Mouse (Mus musculus): ENCODE data around the gene Slit3. TPM values are rescaled to one million over a fixed set of nuclear protein-coding genes. Genes with fewer than 3 reads are reported as not detected.

Gene Slit3
- polyA plus RNA-seq, 1 experiment from 2014 or later: 15.0 TPM

- Histone ChIP-seq H3K27me3 (ENCODE audit: low read depth, poor library complexity, severe bottlenecking) (peaks cover 100% of the 10 kb centered on the region), H3K27ac (replicated peaks) (no peak overlapping the region)
- WGBS: 58% methylated on average over 10 of the region's 10 CpGs
These were observed 375.9 kb downstream of the Slit3 start for GRCm38 (mm10) chr11:35496874-35497273.

GRCm38 (mm10) chr11:35497961-35498360 lies 376.9 kb downstream of the Slit3 start:
- Histone ChIP-seq H3K27me3 (ENCODE audit: low read depth, poor library complexity, severe bottlenecking) (peaks cover 96% of the 10 kb centered on the region), H3K27ac (replicated peaks) (no peak overlapping the region)
- 28% methylated on average over 8 of the region's 8 CpGs for WGBS

More at GRCm38 (mm10) chr11:35496874-35497273, 375.9 kb downstream of the Slit3 start:
- no peaks in the 10 kb centered on the region for H3K36me3 ChIP-seq
- peaks cover 61% of the 10 kb centered on the region for H3K4me1 ChIP-seq
- H3K9me3 ChIP-seq (replicated peaks): no peaks in the 10 kb centered on the region
- no peak for DNase-seq (ENCODE audit: low spot score)
- H3K4me3 ChIP-seq: no peak overlapping the region

GRCm38 (mm10) chr11:35502128-35502527 lies 381.1 kb downstream of the Slit3 start:
- Histone ChIP-seq H3K9me3 (replicated peaks) (no peaks in the 10 kb centered on the region), H3K27ac (replicated peaks) (peak overlapping the region; percentile 90), H3K36me3 (no peaks in the 10 kb centered on the region), H3K27me3 (ENCODE audit: low read depth, poor library complexity, severe bottlenecking) (peaks cover 69% of the 10 kb centered on the region), H3K4me3 (no peak overlapping the region), H3K4me1 (peaks cover 92% of the 10 kb centered on the region)
- peak; percentile 54 for DNase-seq (ENCODE audit: low spot score)
- 2% methylated on average over 3 of the region's 3 CpGs for WGBS

More at GRCm38 (mm10) chr11:35497961-35498360, 376.9 kb downstream of the Slit3 start:
- no peak for DNase-seq (ENCODE audit: low spot score)
- no peak overlapping the region for H3K4me3 ChIP-seq
- no peaks in the 10 kb centered on the region for H3K36me3 ChIP-seq
- H3K9me3 ChIP-seq (replicated peaks): no peaks in the 10 kb centered on the region
- peaks cover 66% of the 10 kb centered on the region for H3K4me1 ChIP-seq

GRCm38 (mm10) chr11:35504051-35504450 lies 383.0 kb downstream of the Slit3 start:
- peak; percentile 53 for DNase-seq (ENCODE audit: low spot score)
- Histone ChIP-seq H3K4me1 (peaks cover 96% of the 10 kb centered on the region), H3K27ac (replicated peaks) (peak overlapping the region; percentile 90), H3K9me3 (replicated peaks) (no peaks in the 10 kb centered on the region), H3K27me3 (ENCODE audit: low read depth, poor library complexity, severe bottlenecking) (peaks cover 62% of the 10 kb centered on the region), H3K36me3 (no peaks in the 10 kb centered on the region), H3K4me3 (no peak overlapping the region)
- WGBS: 31% methylated on average over 5 of the region's 5 CpGs

GRCm38 (mm10) chr11:35504916-35505315 lies 383.9 kb downstream of the Slit3 start:
- Histone ChIP-seq H3K36me3 (no peaks in the 10 kb centered on the region), H3K9me3 (replicated peaks) (no peaks in the 10 kb centered on the region), H3K27me3 (ENCODE audit: low read depth, poor library complexity, severe bottlenecking) (peaks cover 54% of the 10 kb centered on the region), H3K27ac (replicated peaks) (peak overlapping the region; percentile 90), H3K4me3 (no peak overlapping the region), H3K4me1 (peaks cover 97% of the 10 kb centered on the region)
- DNase-seq (ENCODE audit: low spot score): no peak
- 32% methylated on average over 8 of the region's 8 CpGs for WGBS

- peaks cover 50% of the 10 kb centered on the region for H3K27me3 ChIP-seq (ENCODE audit: low read depth, poor library complexity, severe bottlenecking)
- H3K4me1 ChIP-seq: peaks cover 100% of the 10 kb centered on the region
- peak overlapping the region; percentile 90 for H3K27ac ChIP-seq (replicated peaks)
- 47% methylated on average over 4 of the region's 4 CpGs for WGBS
- no peak for DNase-seq (ENCODE audit: low spot score)
- H3K36me3 ChIP-seq: no peaks in the 10 kb centered on the region
- no peak overlapping the region for H3K4me3 ChIP-seq
- H3K9me3 ChIP-seq (replicated peaks): no peaks in the 10 kb centered on the region
These were observed 384.3 kb downstream of the Slit3 start for GRCm38 (mm10) chr11:35505316-35505715.

GRCm38 (mm10) chr11:35505817-35506216 lies 384.8 kb downstream of the Slit3 start:
- no peaks in the 10 kb centered on the region for H3K36me3 ChIP-seq
- DNase-seq (ENCODE audit: low spot score): peak; percentile 87
- no peak overlapping the region for H3K4me3 ChIP-seq
- WGBS: 9% methylated on average over 9 of the region's 9 CpGs
- H3K4me1 ChIP-seq: peaks cover 100% of the 10 kb centered on the region
- peaks cover 45% of the 10 kb centered on the region for H3K27me3 ChIP-seq (ENCODE audit: low read depth, poor library complexity, severe bottlenecking)
- H3K9me3 ChIP-seq (replicated peaks): no peaks in the 10 kb centered on the region
- H3K27ac ChIP-seq (replicated peaks): peak overlapping the region; percentile 90

GRCm38 (mm10) chr11:35507781-35508390 lies 386.9 kb downstream of the Slit3 start:
- H3K27ac ChIP-seq (replicated peaks): peak overlapping the region; percentile 90
- no peaks in the 10 kb centered on the region for H3K9me3 ChIP-seq (replicated peaks)
- H3K27me3 ChIP-seq (ENCODE audit: low read depth, poor library complexity, severe bottlenecking): peaks cover 35% of the 10 kb centered on the region; the same call in 1 of the 2 replicates
- H3K36me3 ChIP-seq: no peaks in the 10 kb centered on the region
- peak overlapping the region; percentile 44 for H3K4me3 ChIP-seq
- H3K4me1 ChIP-seq: peaks cover 100% of the 10 kb centered on the region
- DNase-seq (ENCODE audit: low spot score): peak; percentile 48
- WGBS: 15% methylated on average over 9 of the region's 9 CpGs

- peaks cover 36% of the 10 kb centered on the region for H3K27me3 ChIP-seq (ENCODE audit: low read depth, poor library complexity, severe bottlenecking)
- no peaks in the 10 kb centered on the region for H3K9me3 ChIP-seq (replicated peaks)
- H3K4me3 ChIP-seq: no peak overlapping the region
- peaks cover 4% of the 10 kb centered on the region for H3K36me3 ChIP-seq
- peaks cover 71% of the 10 kb centered on the region for H3K4me1 ChIP-seq
- no peak for DNase-seq (ENCODE audit: low spot score)
- H3K27ac ChIP-seq (replicated peaks): peak overlapping the region; percentile 81
- WGBS: 17% methylated on average over 4 of the region's 4 CpGs
These were observed 391.7 kb downstream of the Slit3 start for GRCm38 (mm10) chr11:35512686-35513085.

GRCm38 (mm10) chr11:35513343-35513742 lies 392.3 kb downstream of the Slit3 start:
- no peak for DNase-seq (ENCODE audit: low spot score)
- 6% methylated on average over 6 of the region's 6 CpGs for WGBS
- Histone ChIP-seq H3K4me1 (peaks cover 64% of the 10 kb centered on the region), H3K36me3 (peaks cover 4% of the 10 kb centered on the region), H3K4me3 (no peak overlapping the region), H3K27me3 (ENCODE audit: low read depth, poor library complexity, severe bottlenecking) (peaks cover 29% of the 10 kb centered on the region), H3K9me3 (replicated peaks) (no peaks in the 10 kb centered on the region), H3K27ac (replicated peaks) (peak overlapping the region; percentile 81)

- DNase-seq (ENCODE audit: low spot score): no peak
- 35% methylated on average over 10 of the region's 10 CpGs for WGBS
- peaks cover 22% of the 10 kb centered on the region for H3K27me3 ChIP-seq (ENCODE audit: low read depth, poor library complexity, severe bottlenecking)
- H3K4me3 ChIP-seq: no peak overlapping the region
- H3K4me1 ChIP-seq: peaks cover 65% of the 10 kb centered on the region
- H3K27ac ChIP-seq (replicated peaks): peak overlapping the region; percentile 80
- peaks cover 5% of the 10 kb centered on the region for H3K36me3 ChIP-seq
- no peaks in the 10 kb centered on the region for H3K9me3 ChIP-seq (replicated peaks)
These were observed 401.9 kb downstream of the Slit3 start for GRCm38 (mm10) chr11:35522802-35523452.

- Histone ChIP-seq H3K9me3 (replicated peaks) (no peaks in the 10 kb centered on the region), H3K4me1 (peaks cover 73% of the 10 kb centered on the region), H3K27ac (replicated peaks) (peak overlapping the region; percentile 80), H3K4me3 (0 out of 2 replicates have a peak overlapping the region, but pooled peaks have one; percentile 1), H3K27me3 (ENCODE audit: low read depth, poor library complexity, severe bottlenecking) (peaks cover 26% of the 10 kb centered on the region), H3K36me3 (peaks cover 5% of the 10 kb centered on the region)
- 28% methylated on average over 4 of the region's 4 CpGs for WGBS
- peak; percentile 53 for DNase-seq (ENCODE audit: low spot score)
These were observed 402.7 kb downstream of the Slit3 start for GRCm38 (mm10) chr11:35523773-35524172.

GRCm38 (mm10) chr11:35526219-35526762 lies 405.3 kb downstream of the Slit3 start:
- Histone ChIP-seq H3K27me3 (ENCODE audit: low read depth, poor library complexity, severe bottlenecking) (peaks cover 38% of the 10 kb centered on the region), H3K9me3 (replicated peaks) (no peaks in the 10 kb centered on the region), H3K36me3 (0 out of 2 replicates have a peak, but pooled peaks cover 5% of the 10 kb centered on the region), H3K4me3 (no peak overlapping the region), H3K4me1 (peaks cover 87% of the 10 kb centered on the region), H3K27ac (replicated peaks) (peak overlapping the region; percentile 86)
- WGBS: 82% methylated on average over 9 of the region's 9 CpGs
- no peak for DNase-seq (ENCODE audit: low spot score)

All from midbrain, embryonic 10.5 days (tissue).